Mouse (Mus musculus): ENCODE measurements around the gene Plppr3.

- no peak for TF ChIP-seq GATA1 (IDR thresholded peaks at IDR 0.05; ENCODE audit: low read length)
- TF ChIP-seq TAL1 (IDR thresholded peaks at IDR 0.05; ENCODE audit: low read length): no peak
Measured at GRCm38 (mm10) chr10:79906712-79907111, 32.3 kb upstream of the Plppr3 start.

Data from erythroblast, embryonic 14.5 days (primary cell).